In genomic region chr1:183904564-183904963, GRCm38 (mm10) we compare ENCODE assay signal across 16 mouse cellular contexts.
"Had no signal": no experiment of that assay in that cellular context is flagged by ENCODE, and none has a peak within 500 bp of the region (broad histone marks: within the 10 kb centered on the region; RNA-seq: fewer than 3 reads in every experiment).

No protein-coding gene starts in this region.

- DNase-seq: liver; lung, postnatal 4 days; midbrain, embryonic 14.5 days; right cerebral cortex, postnatal 14 days; right cerebral cortex, postnatal 4 days; thymus, postnatal 25 days had no signal

- H3K4me1 ChIP-seq: kidney, embryonic 15.5 days; limb, embryonic 10.5 days; limb, embryonic 13.5 days; liver, embryonic 12.5 days; liver, embryonic 15.5 days; lung, embryonic 15.5 days; neural tube, embryonic 12.5 days; neural tube, embryonic 15.5 days; stomach, embryonic 15.5 days had no signal

- H3K4me3 ChIP-seq: kidney, embryonic 15.5 days; limb, embryonic 10.5 days; limb, embryonic 13.5 days; liver, embryonic 12.5 days; liver, embryonic 15.5 days; lung, embryonic 15.5 days; neural tube, embryonic 12.5 days; neural tube, embryonic 15.5 days; stomach, embryonic 15.5 days had no signal

- H3K27ac ChIP-seq: kidney, embryonic 15.5 days; limb, embryonic 10.5 days; limb, embryonic 13.5 days; liver, embryonic 12.5 days; liver, embryonic 15.5 days; lung, embryonic 15.5 days; neural tube, embryonic 12.5 days; neural tube, embryonic 15.5 days; stomach, embryonic 15.5 days had no signal

- H3K36me3 ChIP-seq: kidney, embryonic 15.5 days; limb, embryonic 10.5 days; limb, embryonic 13.5 days; liver, embryonic 12.5 days; liver, embryonic 15.5 days; lung, embryonic 15.5 days; neural tube, embryonic 12.5 days; neural tube, embryonic 15.5 days; stomach, embryonic 15.5 days had no signal

- H3K9ac ChIP-seq: kidney, embryonic 15.5 days; limb, embryonic 13.5 days; liver, embryonic 12.5 days; liver, embryonic 15.5 days; lung, embryonic 15.5 days; neural tube, embryonic 12.5 days; neural tube, embryonic 15.5 days; stomach, embryonic 15.5 days had no signal

- H3K4me2 ChIP-seq: kidney, embryonic 15.5 days; limb, embryonic 13.5 days; liver, embryonic 12.5 days; liver, embryonic 15.5 days; lung, embryonic 15.5 days; midbrain, embryonic 11.5 days; neural tube, embryonic 12.5 days; neural tube, embryonic 15.5 days; stomach, embryonic 15.5 days had no signal

- H3K27me3 ChIP-seq: kidney, embryonic 15.5 days; limb, embryonic 13.5 days; liver, embryonic 12.5 days; liver, embryonic 15.5 days; lung, embryonic 15.5 days; neural tube, embryonic 12.5 days; neural tube, embryonic 15.5 days; stomach, embryonic 15.5 days had no signal

- H3K9me3 ChIP-seq: kidney, embryonic 15.5 days; limb, embryonic 10.5 days; limb, embryonic 13.5 days; liver, embryonic 12.5 days; liver, embryonic 15.5 days; lung, embryonic 15.5 days; neural tube, embryonic 12.5 days; neural tube, embryonic 15.5 days; stomach, embryonic 15.5 days had no signal
